Mouse (Mus musculus): Measurements from ENCODE around the gene Dlgap3. TPM values are rescaled to one million over a fixed set of nuclear protein-coding genes. Genes with fewer than 3 reads are reported as not detected.

Dlgap3 gene
- total RNA-seq, 4 experiments from 2014 or later: 0.11 to 0.15 (median 0.13) TPM; not detected in 1

DNA sequence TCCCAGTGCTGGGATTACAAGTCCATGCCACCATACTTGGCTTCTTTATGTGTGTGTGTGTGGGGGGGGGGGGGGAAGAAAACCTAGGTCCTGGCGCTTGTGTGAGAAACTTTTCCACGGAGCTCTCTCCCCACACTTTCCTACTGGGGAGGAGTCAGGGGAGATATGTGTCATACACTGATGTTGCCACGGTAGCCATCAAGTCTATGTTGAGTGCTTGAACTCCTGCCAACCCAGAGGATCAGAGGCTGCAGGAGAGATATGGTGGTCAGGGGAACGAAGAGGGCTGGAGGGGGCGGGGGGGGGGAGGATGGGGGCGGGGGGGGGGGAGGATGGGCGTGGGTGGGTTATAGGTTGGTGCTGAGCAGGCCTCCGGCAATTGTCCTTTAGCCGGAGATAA lies 46.8 kb downstream of the Dlgap3 start:
- no peak for DNase-seq (ENCODE audit: low spot score in 2 of 2)

- DNase-seq (ENCODE audit: low spot score in 2 of 2): no peak
Measured at GRCm38 (mm10) chr4:127216251-127216651, 47.2 kb downstream of the Dlgap3 start.

DNA sequence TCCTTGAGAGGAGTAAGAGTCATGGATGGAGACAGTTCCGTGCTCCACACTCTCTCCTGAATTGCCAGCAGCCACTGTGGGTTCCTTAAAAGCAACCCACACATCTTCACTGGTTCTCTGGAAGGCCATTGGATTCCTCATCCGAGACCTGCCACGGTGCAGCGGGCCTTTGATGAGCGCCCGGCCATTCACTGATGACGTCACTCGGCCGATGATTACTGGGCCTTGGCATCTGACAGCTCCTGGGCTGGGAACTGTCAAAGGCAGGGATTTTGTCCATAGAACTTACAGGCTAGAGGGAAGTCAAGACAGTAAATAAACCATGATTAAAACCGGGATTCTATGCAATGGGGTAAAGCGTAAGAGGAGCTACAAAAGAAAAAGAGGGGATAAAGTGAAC lies 48.0 kb downstream of the Dlgap3 start:
- no peak for DNase-seq (ENCODE audit: low spot score in 2 of 2)

DNA sequence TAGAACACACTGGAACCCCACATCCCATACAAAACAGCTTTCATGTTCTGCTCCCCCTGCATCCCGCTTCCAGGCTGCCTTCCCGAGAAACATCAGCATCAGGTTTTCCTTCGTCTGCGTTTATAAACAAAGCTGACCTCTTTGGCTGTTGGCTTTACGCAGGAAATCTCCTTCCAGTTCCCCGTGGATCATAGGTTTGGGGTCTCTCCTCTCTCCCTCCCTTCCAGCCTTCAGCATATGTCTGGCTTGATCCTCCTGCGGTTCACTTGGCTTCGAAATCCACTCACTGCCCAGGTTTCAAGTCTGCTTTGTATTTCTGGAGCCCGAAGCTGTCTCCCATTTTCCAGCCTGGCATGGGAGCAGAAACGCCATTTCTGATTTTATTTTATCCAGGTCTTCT lies 54.3 kb downstream of the Dlgap3 start:
- DNase-seq (ENCODE audit: low spot score in 2 of 2): no peak

DNA sequence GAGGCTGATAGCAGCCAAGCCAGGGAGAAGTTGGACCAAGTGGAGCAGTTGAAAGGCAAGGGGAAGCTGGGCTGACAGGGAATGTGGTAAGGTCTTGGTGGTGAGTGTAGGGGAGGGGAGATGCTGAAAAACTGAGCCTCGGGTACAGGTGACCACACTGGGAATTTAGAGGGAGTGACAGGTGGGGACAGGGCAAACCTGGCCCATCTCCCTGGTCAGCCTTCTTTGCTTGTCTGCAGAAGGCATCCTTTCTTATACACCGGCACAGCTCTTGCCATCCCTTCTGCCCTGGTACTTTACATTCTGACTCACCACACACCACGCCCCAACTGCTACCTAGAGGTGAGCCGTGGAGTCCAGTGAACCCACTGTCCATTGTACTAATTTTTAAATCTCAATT lies 54.8 kb downstream of the Dlgap3 start:
- DNase-seq (ENCODE audit: low spot score in 2 of 2): no peak

- no peak for DNase-seq (ENCODE audit: low spot score in 2 of 2)
Measured at GRCm38 (mm10) chr4:127224444-127225100, 55.6 kb downstream of the Dlgap3 start.

GRCm38 (mm10) chr4:127226067-127226466 lies 57.1 kb downstream of the Dlgap3 start:
- no peak for DNase-seq (ENCODE audit: low spot score in 2 of 2)

- no peak for DNase-seq (ENCODE audit: low spot score in 2 of 2)
Measured at GRCm38 (mm10) chr4:127227051-127227673, 58.2 kb downstream of the Dlgap3 start.

DNA sequence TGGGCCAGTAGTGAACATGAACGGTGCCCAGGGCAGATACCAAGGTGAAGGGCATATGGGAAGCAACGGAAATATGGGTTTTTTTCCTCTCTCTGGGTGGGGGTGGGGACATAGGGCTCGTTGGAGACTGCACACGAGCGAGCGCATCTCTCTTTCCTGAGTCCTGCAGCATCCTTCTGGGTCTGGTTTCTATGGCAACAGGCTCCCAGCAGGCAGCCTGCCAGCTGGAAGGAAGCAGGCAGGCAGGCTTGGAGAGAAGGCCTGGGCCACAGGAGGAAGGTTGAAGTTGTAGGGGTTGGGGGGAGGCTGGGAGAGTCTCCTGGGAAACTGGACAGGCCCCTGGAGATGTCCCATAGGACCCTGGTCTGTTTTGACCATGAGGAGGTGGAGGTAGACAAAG lies 63.0 kb downstream of the Dlgap3 start:
- DNase-seq (ENCODE audit: low spot score in 2 of 2): no peak

GRCm38 (mm10) chr4:127232551-127232950 lies 63.5 kb downstream of the Dlgap3 start:
- DNase-seq (ENCODE audit: low spot score in 2 of 2): no peak

DNA sequence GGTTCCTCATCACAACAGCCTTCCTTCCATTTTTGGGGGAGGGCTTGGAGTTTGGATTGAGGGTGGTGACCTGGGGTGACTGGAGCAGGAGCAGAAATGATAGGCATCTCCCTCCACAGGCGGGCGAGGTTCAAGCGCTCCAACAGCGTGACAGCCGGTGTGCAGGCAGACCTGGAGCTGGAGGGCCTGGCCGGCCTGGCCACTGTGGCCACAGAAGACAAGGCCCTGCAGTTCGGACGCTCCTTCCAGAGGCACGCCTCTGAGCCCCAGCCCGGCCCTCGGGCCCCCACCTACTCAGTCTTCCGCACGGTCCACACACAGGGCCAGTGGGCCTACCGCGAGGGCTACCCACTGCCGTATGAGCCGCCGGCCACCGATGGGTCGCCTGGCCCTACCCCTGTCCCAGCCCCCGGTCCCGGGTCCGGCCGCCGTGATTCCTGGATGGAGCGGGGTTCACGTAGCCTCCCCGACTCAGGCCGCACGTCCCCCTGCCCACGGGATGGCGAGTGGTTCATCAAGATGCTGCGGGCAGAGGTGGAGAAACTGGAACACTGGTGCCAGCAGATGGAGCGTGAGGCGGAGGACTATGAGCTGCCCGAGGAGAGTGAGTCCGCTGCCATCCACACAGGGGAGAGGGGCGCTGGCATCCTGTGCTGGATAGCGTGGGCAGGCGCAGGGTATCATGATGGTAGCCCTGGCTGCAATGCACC lies 64.6 kb downstream of the Dlgap3 start:
- DNase-seq (ENCODE audit: low spot score in 2 of 2): no peak

- peak; percentile 64 to 68 for DNase-seq (ENCODE audit: low spot score in 2 of 2)
Measured at GRCm38 (mm10) chr4:127235742-127236487, 66.9 kb downstream of the Dlgap3 start.

GRCm38 (mm10) chr4:127236631-127237030 lies 67.6 kb downstream of the Dlgap3 start:
- no peak for DNase-seq (ENCODE audit: low spot score in 2 of 2)

GRCm38 (mm10) chr4:127237271-127237670 lies 68.3 kb downstream of the Dlgap3 start:
- no peak for DNase-seq (ENCODE audit: low spot score in 2 of 2)

GRCm38 (mm10) chr4:127242696-127243095 lies 73.7 kb downstream of the Dlgap3 start:
- no peak for DNase-seq (ENCODE audit: low spot score in 2 of 2)

GRCm38 (mm10) chr4:127243552-127243951 lies 74.5 kb downstream of the Dlgap3 start, which contains the start of gene Smim12:
Gene Smim12, plus strand, starts transcription at chr4:127243784.
- peak; percentile 97 for DNase-seq (ENCODE audit: low spot score in 2 of 2)

- no peak for DNase-seq (ENCODE audit: low spot score in 2 of 2)
Measured at GRCm38 (mm10) chr4:127243953-127244352, 74.9 kb downstream of the Dlgap3 start.

DNA sequence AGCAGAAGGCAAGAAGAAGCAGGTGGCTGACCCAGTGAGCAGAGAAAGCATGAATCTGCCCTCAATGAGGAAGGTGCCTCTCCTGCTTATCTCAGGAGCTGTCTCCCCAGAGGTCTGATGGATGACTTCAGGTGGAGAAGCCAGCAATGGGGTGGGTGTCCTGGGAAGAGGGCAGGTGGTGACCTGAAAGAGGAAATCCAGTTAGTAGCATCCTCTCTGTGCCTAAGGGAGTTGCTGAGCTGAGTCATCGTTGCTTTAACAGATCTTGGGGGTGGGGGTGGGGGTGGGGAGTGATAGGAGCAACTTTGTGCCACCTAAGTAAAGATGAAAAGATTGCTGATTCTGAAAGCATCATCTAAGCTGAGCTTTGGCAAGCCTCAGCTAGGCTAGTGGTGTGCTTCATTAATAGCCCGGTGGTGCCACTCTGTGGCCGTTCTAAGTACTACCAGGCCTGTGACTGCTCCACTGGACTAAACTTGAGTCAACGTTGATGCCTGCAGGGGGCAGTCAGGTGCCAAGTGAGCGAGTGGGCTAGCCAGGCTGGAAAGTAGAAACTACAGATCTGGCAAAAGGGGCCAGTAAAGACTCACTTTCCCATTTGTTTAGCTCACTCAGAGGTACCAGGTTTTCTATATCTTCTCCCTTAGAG lies 80.8 kb downstream of the Dlgap3 start:
- peak; percentile 91 for DNase-seq (ENCODE audit: low spot score in 2 of 2)

DNA sequence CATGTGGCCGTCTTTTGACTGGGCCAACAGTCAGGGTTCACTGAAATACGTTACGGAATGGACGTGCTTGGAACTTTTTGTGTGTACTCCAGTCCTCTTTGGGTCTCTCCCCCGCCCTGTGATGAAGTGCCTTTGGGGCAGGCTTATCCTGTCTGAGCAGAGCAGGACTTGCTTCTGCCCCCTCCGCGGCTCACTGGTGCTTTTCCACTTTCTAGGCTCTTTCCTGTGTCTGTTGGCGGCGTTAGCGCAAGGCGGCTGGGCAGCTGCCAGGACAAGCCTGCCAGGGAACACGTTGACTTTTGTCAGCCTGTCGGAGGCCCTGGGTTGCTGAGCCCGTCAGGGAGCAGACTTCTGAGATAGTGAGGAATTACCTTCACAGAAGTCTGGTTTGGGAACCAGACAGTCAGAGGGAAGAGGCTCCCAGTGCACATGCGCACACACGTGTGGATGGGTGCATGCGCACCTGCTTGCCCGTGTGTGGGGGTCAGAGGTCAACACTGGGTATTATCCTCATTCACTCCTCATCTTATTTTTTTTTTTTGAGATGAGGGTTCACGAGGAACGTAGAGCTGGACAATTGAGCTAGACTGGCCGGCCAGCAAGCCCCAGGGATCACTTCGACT lies 83.1 kb downstream of the Dlgap3 start:
- peak in 1 of 2 experiments; percentile 26 for DNase-seq (ENCODE audit: low spot score in 2 of 2)

GRCm38 (mm10) chr4:127256739-127257138 lies 87.7 kb downstream of the Dlgap3 start:
- no peak for DNase-seq (ENCODE audit: low spot score in 2 of 2)
